Mouse (Mus musculus): ENCODE measurements around the gene Lat.
"Not testable (repeated sequence)": the region's sequence is repeated elsewhere in the genome, so short reads cannot be mapped to it uniquely, and the experiment has no call there.

The Lat gene

DNA sequence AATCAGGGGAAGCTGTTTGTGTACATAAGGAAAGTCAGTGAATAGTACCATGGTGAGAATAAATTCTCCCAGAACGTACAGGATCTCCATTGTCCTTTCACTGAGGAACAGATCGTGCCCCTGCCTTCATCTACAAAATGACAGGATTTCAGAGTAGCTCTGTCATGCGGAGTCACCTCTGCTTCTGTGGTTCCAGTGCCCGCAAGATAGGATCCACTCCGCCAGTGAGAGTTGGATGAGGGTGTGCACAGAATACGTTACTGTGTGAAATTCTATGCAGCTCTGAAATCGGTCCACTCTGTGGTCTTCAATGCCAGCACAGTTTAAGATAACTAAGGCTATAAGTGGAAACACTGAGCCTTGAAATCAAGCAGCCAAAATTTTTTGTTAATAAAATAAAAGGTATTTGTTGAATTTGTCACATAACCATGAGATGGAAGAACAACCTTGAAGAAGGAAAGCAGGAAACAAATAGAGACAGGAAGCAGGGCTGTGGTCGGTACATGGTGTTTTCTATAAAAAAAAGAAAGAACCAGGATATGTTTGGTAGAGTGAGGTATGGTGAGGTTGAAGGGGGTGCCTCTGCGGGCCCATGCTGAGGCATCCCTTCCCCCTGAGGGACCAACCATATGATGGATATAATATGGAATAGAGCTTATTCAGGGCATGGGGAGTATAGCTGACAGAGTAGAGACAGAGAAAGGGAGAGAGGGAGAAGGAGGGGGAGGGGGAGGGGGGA, 39.3 kb downstream of the Lat start:
- DNase-seq: no peak

DNA sequence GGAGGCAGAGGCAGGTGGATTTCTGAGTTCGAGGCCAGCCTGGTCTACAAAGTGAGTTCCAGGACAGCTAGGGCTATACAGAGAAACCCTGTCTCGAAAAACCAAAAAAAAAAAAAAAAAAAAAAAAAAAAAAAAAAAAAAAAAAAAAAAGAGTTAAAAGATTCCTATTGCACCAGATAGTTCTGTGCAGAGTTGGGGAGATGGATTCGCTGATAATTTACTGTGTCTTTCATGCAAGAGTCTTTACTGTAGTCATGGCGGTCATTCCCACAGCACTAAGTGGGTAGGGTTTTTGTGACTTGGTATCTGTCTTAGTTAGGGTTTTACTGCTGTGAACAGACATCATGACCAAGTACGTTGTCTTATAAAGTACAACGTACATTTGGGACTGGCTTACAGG, 40.5 kb downstream of the Lat start:
- DNase-seq: not testable (repeated sequence)

DNA sequence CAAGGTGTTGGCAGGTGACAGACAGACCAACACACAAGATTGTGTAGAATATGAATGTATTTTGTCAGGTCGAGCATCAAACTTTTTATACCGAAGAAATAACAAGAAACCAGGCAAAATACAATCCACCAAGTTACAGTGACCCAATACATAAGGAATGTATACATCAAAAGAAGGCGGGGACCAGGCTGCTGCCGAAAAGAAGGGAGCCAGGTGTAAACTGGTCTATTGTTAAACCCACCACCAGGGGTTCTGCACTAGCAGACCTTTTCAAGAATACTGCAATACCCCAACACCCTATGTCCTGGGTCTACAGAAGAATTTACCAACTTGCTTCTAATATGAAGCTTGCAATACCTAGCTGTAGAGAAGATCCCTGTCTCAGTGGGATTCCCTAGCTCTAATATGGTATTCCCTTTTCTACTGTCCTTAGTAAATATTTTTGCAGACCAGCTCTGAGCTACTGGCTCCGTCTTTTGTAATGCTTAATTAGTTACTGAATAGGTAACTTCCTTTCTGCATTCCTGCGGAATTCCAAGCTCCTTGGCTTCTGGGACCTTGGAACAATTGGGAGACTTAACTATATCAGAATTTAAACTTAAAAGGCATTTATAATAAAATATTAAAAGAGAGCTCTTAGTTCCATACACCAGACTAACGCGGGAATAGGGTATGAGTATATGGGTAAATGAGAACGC, 43.6 kb downstream of the Lat start:
- not testable (repeated sequence) for DNase-seq

DNA sequence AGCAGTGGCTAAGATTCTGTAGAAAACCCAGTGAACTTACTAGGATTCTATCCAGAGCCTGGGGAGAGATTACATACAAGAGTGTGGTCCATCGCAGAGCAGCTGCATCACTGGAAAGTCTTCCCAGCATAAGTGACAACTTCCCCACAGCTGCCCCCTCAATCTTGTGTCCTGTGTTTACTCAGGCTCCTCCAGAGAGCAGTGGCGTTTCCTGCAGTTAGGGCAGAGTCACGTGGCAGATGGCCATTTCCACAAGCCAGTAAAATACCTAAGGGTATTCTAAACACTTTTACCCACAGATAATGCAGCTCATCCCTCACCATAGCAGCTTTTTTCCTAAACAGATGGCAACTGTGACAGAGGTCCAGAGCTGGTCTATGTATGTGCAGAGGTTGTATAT, 44.6 kb downstream of the Lat start:
- no peak for DNase-seq

DNA sequence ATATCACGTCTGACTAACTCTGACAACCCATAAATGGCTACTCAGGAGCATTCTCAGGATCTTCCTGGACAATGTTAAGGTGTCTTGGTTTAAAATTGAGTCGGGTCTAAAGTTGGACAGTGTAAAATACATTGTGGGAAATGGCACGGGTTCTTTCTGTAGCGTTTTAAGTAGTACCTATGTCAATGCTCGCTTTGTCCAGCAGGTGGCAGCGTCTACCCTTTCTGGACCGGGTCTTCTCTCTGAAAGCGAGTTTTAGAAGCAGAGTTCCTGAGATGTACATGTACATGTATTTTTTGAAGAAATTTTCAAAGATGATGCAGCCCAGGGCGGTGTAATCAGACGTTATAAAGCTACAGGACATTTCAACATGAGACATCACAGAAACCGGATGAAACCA, 45.6 kb downstream of the Lat start:
- peak; percentile 87 to 91 for DNase-seq

DNA sequence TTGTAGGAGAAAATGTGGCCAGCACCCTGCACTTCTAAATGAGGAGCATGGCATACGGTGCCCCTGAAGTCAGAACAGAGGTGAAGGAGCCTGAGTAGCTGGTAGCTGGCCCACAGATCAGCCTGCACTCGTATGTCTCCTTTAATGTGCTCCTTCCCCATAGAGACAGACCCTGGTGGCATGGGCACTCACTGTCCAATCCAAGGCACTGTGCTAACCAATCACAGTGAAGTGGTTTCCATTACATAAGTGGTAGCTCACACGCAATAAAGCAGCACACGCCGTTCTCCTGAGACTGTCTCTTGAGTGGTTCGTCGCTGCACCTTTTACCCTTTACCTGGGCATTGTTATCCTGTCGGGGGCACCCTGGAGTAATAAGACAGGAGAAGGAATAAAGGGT, 55.1 kb downstream of the Lat start:
- no peak for DNase-seq
